Mouse (Mus musculus) limb, embryonic 13.5 days (tissue): ENCODE results near the gene Ebf1. TPM values are rescaled to one million over a fixed set of nuclear protein-coding genes. Genes with fewer than 3 reads are reported as not detected.
A peak's percentile ranks its signal among the peaks of the same experiment; 100 is the strongest.
"Not testable (repeated sequence)": the region's sequence is repeated elsewhere in the genome, so short reads cannot be mapped to it uniquely, and the experiment has no call there.

Source experiments
- ATAC-seq: fragments of 200-750 bp; cut with Nextera tagmentation; 2 replicates; pipeline ENCODE4 v1.8.0; 2017; ENCODE audit warnings: low read depth, moderate number of reproducible peaks, moderate TSS enrichment; ENCODE audit not compliant: low FRiP score
- H3K27ac ChIP-seq: fragments of 300-500 bp; sonication (generic); 2 replicates; pipeline ENCODE4 v1.5.1; 2015; ENCODE audit warnings: inconsistent platforms, mild to moderate bottlenecking, moderate library complexity
- H3K27me3 ChIP-seq: fragments of 300-500 bp; sonication (generic); 2 replicates; pipeline ENCODE4 v1.6.1; 2015; ENCODE audit warnings: mild to moderate bottlenecking, inconsistent platforms
- H3K36me3 ChIP-seq: fragments of 300-500 bp; sonication (generic); 2 replicates; pipeline ENCODE4 v1.6.1; 2015; ENCODE audit warnings: inconsistent platforms, mild to moderate bottlenecking, moderate library complexity
- H3K4me1 ChIP-seq: fragments of 300-500 bp; sonication (generic); 2 replicates; pipeline ENCODE4 v1.6.1; 2015; ENCODE audit warnings: inconsistent platforms
- H3K4me2 ChIP-seq: fragments of 300-500 bp; sonication (generic); replicated peaks from 2 replicates; pipeline ENCODE4 v1.6.1; 2015; ENCODE audit warnings: inconsistent platforms, mild to moderate bottlenecking, moderate library complexity
- H3K4me3 ChIP-seq: fragments of 300-500 bp; sonication (generic); 2 replicates; pipeline ENCODE4 v1.5.1; 2015; ENCODE audit warnings: moderate library complexity, mild to moderate bottlenecking, inconsistent platforms
- H3K9ac ChIP-seq: fragments of 300-500 bp; sonication (generic); 2 replicates; pipeline ENCODE4 v1.6.1; 2015; ENCODE audit warnings: mild to moderate bottlenecking, inconsistent platforms
- H3K9me3 ChIP-seq: fragments of 300-500 bp; sonication (generic); 2 replicates; pipeline ENCODE4 v1.6.1; 2016; ENCODE audit warnings: inconsistent platforms
- WGBS: fragments of 180-500 bp; shearing (Covaris S2); methylation state at CpG from one replicate; pipeline ENCODE4 v1.1.7; 2015; 5-methylcytosine and 5-hydroxymethylcytosine counted together
- polyA plus RNA-seq: library from polyadenylated mRNA; unstranded; fragments of >200 nt; fragmentation: Nextera tagmentation; extraction: Ambion mirVana; gene quantifications from 2 replicates; pipeline ENCODE4 v1.2.1, GENCODE M21; 2015

Ebf1 gene
- polyA plus RNA-seq: 103 and 126 TPM in 2 replicates

DNA sequence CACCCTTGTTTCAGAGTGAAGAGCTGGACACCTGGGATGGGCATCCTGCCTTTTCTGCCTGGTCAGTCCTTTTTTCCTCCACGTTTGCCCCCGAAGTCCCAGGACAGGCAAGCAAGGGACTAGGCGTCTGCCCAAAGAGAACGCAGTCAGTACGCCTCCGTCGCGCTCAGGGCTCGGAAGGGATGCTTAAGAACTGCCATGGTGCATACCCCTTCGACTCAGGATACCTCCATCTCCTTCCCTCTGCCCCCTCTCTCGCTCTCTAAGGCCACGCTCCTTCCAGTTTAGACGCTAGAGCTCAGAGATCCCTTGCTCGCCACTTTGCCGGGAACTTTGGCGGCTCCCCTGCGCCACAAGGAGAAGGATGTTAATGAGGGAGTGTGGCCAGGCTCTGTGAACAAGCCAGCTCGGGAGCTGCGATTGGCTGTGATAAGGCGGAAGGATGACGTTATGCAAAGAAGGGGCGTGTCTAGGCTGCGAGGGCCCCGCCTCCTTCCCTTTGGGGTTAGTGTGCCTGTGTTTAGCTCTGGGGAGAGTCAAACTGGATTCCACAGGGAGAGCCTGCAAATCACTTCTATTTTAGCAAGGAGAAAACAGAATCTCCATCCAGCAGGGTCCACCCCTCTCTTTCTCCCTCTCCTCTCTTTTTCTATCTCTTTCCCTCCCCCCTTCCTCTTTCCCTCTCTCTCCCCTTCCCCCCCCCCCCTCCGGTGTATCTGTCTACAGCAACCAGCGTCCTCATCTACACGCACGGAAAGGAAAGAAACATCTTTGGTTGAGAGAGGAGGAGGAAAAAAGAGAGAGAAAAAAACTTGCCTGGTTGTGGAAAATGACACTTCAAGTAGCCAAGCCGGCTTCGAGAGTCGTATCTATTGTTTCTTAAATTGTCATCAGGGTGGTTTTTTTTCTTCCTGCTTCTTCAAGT, at the start of gene Ebf1:
Ebf1 (plus strand) TSS at position 530 of the 925 bp plus-strand sequence.
- under 1% methylated on average over 30 of the region's 31 CpGs for WGBS

GRCm38 (mm10) chr11:44570336-44570735, 46.8 kb upstream of the Ebf1 start:
- ATAC-seq, H3K4me2 ChIP-seq, H3K4me1 ChIP-seq, H3K27me3 ChIP-seq, H3K9ac ChIP-seq, H3K4me3 ChIP-seq, H3K9me3 ChIP-seq, H3K27ac ChIP-seq: not testable (repeated sequence)
- H3K36me3 ChIP-seq: peaks cover 34% of the 10 kb centered on the region
- 88% methylated on average over 4 of the region's 4 CpGs for WGBS

More for the DNA sequence above, at the start of gene Ebf1:
- ATAC-seq: peak; percentile 95
- peak within 1 kb of the TSS; percentile 98 for H3K9ac ChIP-seq
- peak within 1 kb of the TSS; percentile 73 for H3K4me3 ChIP-seq
- peak within 1 kb of the TSS; percentile 99 for H3K27ac ChIP-seq
- peaks cover 47% of the 10 kb centered on the region for H3K4me1 ChIP-seq
- H3K36me3 ChIP-seq: peaks cover 6% of the 10 kb centered on the region
- H3K9me3 ChIP-seq: no peaks in the 10 kb centered on the region
- H3K27me3 ChIP-seq: peaks cover 66% of the 10 kb centered on the region
- H3K4me2 ChIP-seq: peak within 1 kb of the TSS; percentile 80

DNA sequence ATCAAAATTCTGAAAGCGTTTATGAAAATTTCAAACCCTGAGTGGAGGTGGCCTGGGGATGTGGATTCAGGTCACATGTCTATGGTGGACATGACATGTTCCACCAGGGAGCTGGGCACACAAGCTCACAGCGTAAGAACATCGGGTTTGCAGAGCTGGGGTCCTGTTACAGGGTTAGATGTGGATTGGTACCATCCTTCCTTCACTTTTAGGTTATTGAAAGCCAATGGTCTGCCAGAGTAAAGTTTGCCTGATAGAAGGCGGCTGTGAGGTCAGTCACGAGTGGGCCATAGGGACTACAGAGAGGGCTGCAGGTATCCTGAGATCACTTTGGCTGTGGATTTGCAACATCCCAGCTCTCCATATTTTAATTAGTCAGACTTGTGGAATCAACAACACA, 44.3 kb upstream of the Ebf1 start:
- no peak for ATAC-seq
- Histone ChIP-seq H3K27me3 (no peaks in the 10 kb centered on the region), H3K36me3 (peaks cover 9% of the 10 kb centered on the region), H3K27ac (no peak overlapping the region), H3K9ac (no peak overlapping the region), H3K4me1 (no peaks in the 10 kb centered on the region; the same call in 1 of the 2 replicates), H3K4me2 (no peak overlapping the region), H3K9me3 (peaks cover 8% of the 10 kb centered on the region; the same call in 1 of the 2 replicates), H3K4me3 (no peak overlapping the region)
- WGBS: 93% methylated on average over 5 of the region's 5 CpGs

- H3K4me1 ChIP-seq: peaks cover 4% of the 10 kb centered on the region; the same call in 1 of the 2 replicates
- ATAC-seq: no peak
- 66% methylated on average over 3 of the region's 3 CpGs for WGBS
- H3K27ac ChIP-seq: no peak overlapping the region
- no peak overlapping the region for H3K9ac ChIP-seq
- no peaks in the 10 kb centered on the region for H3K27me3 ChIP-seq
- H3K9me3 ChIP-seq: peaks cover 8% of the 10 kb centered on the region; the same call in 1 of the 2 replicates
- no peak overlapping the region for H3K4me3 ChIP-seq
- H3K4me2 ChIP-seq: no peak overlapping the region
- H3K36me3 ChIP-seq: peaks cover 8% of the 10 kb centered on the region
Measured at GRCm38 (mm10) chr11:44573396-44573795, 43.7 kb upstream of the Ebf1 start.

DNA sequence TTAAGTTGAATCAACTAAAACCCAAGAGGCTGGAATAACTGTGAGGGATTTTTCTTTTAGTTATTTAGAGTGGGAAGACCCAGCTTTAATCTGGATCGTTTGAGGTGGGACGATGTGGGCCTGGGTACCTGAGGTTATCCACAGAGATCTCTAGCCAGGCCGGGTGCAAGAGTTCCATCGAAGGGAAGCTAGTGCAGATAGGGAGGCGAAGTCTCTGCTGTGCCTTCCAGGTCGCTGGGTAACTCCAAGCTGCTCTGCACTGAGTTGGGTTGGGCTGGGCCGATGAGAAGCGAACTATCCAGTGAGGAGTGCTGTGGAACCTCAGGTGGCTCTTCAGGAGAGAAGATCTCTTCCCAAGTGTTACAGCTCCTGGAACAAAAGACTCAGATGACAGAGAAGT, 42.7 kb upstream of the Ebf1 start:
- Histone ChIP-seq H3K27ac (no peak overlapping the region), H3K9ac (no peak overlapping the region), H3K4me2 (no peak overlapping the region), H3K9me3 (peaks cover 6% of the 10 kb centered on the region; the same call in 1 of the 2 replicates), H3K36me3 (peaks cover 6% of the 10 kb centered on the region), H3K4me3 (no peak overlapping the region), H3K4me1 (peaks cover 4% of the 10 kb centered on the region; the same call in 1 of the 2 replicates), H3K27me3 (no peaks in the 10 kb centered on the region)
- no peak for ATAC-seq
- WGBS: 89% methylated on average over 8 of the region's 8 CpGs

DNA sequence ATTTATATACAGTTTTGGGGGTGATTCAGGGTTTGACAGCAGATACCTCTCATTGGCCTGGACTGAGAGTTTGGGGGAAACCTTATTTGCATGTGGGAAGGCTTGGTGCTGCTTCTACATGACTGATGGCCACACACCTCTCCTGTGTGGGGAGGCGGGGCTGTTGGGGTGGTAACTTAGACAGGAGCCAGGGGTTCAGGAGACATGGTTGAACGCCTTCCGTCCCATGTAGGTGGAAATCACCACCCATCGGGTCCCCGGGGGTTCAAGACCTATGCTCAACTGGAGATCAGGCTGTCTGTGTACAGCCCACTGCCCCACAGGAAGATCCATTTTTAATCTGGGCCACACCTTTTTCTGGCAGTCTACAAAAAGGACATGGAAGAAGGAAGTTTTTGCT, 42.3 kb upstream of the Ebf1 start:
- Histone ChIP-seq H3K9me3 (peaks cover 2% of the 10 kb centered on the region; the same call in 1 of the 2 replicates), H3K36me3 (peaks cover 2% of the 10 kb centered on the region; the same call in 1 of the 2 replicates), H3K27me3 (no peaks in the 10 kb centered on the region), H3K9ac (no peak overlapping the region), H3K27ac (no peak overlapping the region), H3K4me2 (no peak overlapping the region), H3K4me1 (peaks cover 4% of the 10 kb centered on the region; the same call in 1 of the 2 replicates), H3K4me3 (no peak overlapping the region)
- WGBS: 96% methylated on average over 5 of the region's 5 CpGs
- no peak for ATAC-seq

DNA sequence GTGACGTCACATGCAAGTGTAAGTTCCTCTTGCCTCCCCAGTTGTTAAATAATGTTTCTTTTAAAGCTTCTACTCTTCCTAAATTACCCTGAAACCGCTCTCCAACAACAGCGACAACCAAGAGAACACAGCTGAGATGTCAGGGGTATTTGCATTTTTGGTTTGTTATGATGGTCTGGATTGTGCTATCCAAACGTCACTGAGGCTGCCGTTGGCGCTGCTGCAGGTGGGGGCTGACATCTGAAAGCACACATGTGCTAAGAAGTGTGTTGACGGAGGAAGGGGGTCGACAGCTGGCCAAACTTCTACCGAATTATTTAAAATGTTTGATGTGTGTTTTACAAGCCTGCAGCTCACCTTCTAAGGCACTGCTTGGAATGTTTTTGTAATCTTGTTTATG, 39.2 kb upstream of the Ebf1 start:
- no peak overlapping the region for H3K9ac ChIP-seq
- H3K4me2 ChIP-seq: no peak overlapping the region
- no peak for ATAC-seq
- H3K36me3 ChIP-seq: no peaks in the 10 kb centered on the region
- 51% methylated on average over 9 of the region's 9 CpGs for WGBS
- H3K4me3 ChIP-seq: no peak overlapping the region
- H3K9me3 ChIP-seq: no peaks in the 10 kb centered on the region
- H3K27ac ChIP-seq: no peak overlapping the region
- peaks cover 4% of the 10 kb centered on the region; the same call in 1 of the 2 replicates for H3K4me1 ChIP-seq
- H3K27me3 ChIP-seq: no peaks in the 10 kb centered on the region

GRCm38 (mm10) chr11:44581277-44581683, 35.8 kb upstream of the Ebf1 start:
- Histone ChIP-seq H3K9ac (no peak overlapping the region), H3K27ac (no peak overlapping the region), H3K4me3 (no peak overlapping the region), H3K4me1 (peaks cover 4% of the 10 kb centered on the region; the same call in 1 of the 2 replicates), H3K36me3 (no peaks in the 10 kb centered on the region), H3K4me2 (no peak overlapping the region), H3K9me3 (no peaks in the 10 kb centered on the region), H3K27me3 (no peaks in the 10 kb centered on the region)
- 37% methylated on average over 11 of the region's 11 CpGs for WGBS
- no peak for ATAC-seq

GRCm38 (mm10) chr11:44586047-44586696, 30.9 kb upstream of the Ebf1 start:
- Histone ChIP-seq H3K9ac (no peak overlapping the region), H3K9me3 (no peaks in the 10 kb centered on the region), H3K4me2 (no peak overlapping the region), H3K36me3 (no peaks in the 10 kb centered on the region), H3K4me1 (peaks cover 6% of the 10 kb centered on the region; the same call in 1 of the 2 replicates), H3K27ac (no peak overlapping the region), H3K4me3 (no peak overlapping the region), H3K27me3 (no peaks in the 10 kb centered on the region)
- ATAC-seq: 0 out of 2 replicates have a peak, but pooled peaks have one; percentile 8
- 4% methylated on average over 3 of the region's 3 CpGs for WGBS

- 93% methylated on average over 6 of the region's 6 CpGs for WGBS
Measured at GRCm38 (mm10) chr11:44593016-44593415, 24.1 kb upstream of the Ebf1 start.

GRCm38 (mm10) chr11:44594768-44595167, 22.3 kb upstream of the Ebf1 start:
- Histone ChIP-seq H3K4me2 (no peak overlapping the region), H3K27me3 (no peaks in the 10 kb centered on the region), H3K27ac (no peak overlapping the region), H3K9me3 (no peaks in the 10 kb centered on the region), H3K36me3 (no peaks in the 10 kb centered on the region), H3K9ac (no peak overlapping the region), H3K4me3 (no peak overlapping the region), H3K4me1 (peaks cover 6% of the 10 kb centered on the region; the same call in 1 of the 2 replicates)
- 78% methylated on average over 3 of the region's 3 CpGs for WGBS
- ATAC-seq: no peak

More at GRCm38 (mm10) chr11:44593016-44593415, 24.1 kb upstream of the Ebf1 start:
- Histone ChIP-seq H3K27me3 (no peaks in the 10 kb centered on the region), H3K9ac (no peak overlapping the region), H3K4me2 (no peak overlapping the region), H3K9me3 (no peaks in the 10 kb centered on the region), H3K27ac (no peak overlapping the region), H3K4me1 (peaks cover 6% of the 10 kb centered on the region; the same call in 1 of the 2 replicates), H3K4me3 (no peak overlapping the region), H3K36me3 (no peaks in the 10 kb centered on the region)
- ATAC-seq: no peak

DNA sequence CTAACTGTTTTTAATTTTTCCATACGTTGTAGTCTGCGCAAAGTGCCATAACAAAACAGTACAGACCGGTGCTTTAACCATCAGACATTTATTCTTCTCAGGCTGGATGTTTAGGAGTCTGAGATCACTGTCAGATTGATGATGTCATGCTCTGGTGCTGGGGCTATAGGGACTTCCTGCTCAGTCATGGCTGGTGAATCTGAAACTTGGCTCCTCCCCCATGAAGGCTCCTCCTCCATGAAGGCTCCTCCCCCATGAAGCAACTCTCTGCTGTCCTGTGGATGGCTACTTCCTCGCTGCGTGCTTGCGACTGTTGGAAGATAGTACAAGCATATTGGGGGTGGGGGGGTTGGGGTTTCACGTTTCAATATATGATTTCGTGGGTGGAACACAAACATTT, 10.2 kb upstream of the Ebf1 start:
- WGBS: 86% methylated on average over 8 of the region's 8 CpGs

More for the DNA sequence above, 10.2 kb upstream of the Ebf1 start:
- ATAC-seq: no peak
- H3K9ac ChIP-seq: no peak overlapping the region
- no peaks in the 10 kb centered on the region for H3K9me3 ChIP-seq
- H3K27ac ChIP-seq: no peak overlapping the region
- H3K4me2 ChIP-seq: no peak overlapping the region
- no peak overlapping the region for H3K4me3 ChIP-seq
- peaks cover 12% of the 10 kb centered on the region for H3K27me3 ChIP-seq
- H3K36me3 ChIP-seq: no peaks in the 10 kb centered on the region
- peaks cover 8% of the 10 kb centered on the region for H3K4me1 ChIP-seq
